10 mouse cellular contexts compared by ENCODE assay signal in genomic region chr8:70364066-70364465, GRCm38 (mm10). TPM values are rescaled to one million over a fixed set of nuclear protein-coding genes. Genes with fewer than 3 reads are reported as not detected.
DNase-seq lines count a peak whose midpoint lies in the region; ATAC-seq and TF ChIP-seq lines count a peak whose summit lies in the region.
"Had no signal": no experiment of that assay in that cellular context is flagged by ENCODE, and none has a peak within 500 bp of the region (broad histone marks: within the 10 kb centered on the region; RNA-seq: fewer than 3 reads in every experiment).

No protein-coding gene starts in this region.

- no peak overlapping the region for H3K9ac ChIP-seq in intestine, embryonic 15.5 days
- no peak overlapping the region for H3K9ac ChIP-seq in liver, adult 2 months (ENCODE audit: low read depth, low read length)
- H3K9ac ChIP-seq in forebrain, embryonic 15.5 days (replicated peaks): no peak overlapping the region

- DNase-seq in gastrocnemius, adult 2 months: peak; percentile 62
- no peak for DNase-seq in gastrocnemius, adult 18-20 months (ENCODE audit: low spot score)
- peak; percentile 91 for DNase-seq in 3T3-L1 (ENCODE audit: low read depth, low spot score)
- peak; percentile 93 for DNase-seq in liver, adult 2 months (ENCODE audit: extremely low read depth, low read depth, low spot score)
- DNase-seq in cerebellum, postnatal 4 days (ENCODE audit: low spot score in 2 of 2): no peak
- DNase-seq in thymus, postnatal 10 days (ENCODE audit: low spot score in 2 of 2): no peak
- DNase-seq: cerebellum, adult 9-10 months had no signal

- H3K4me3 ChIP-seq in gastrocnemius, adult 2 months: no peak overlapping the region
- no peak overlapping the region for H3K4me3 ChIP-seq in intestine, embryonic 15.5 days (replicated peaks)
- no peak overlapping the region for H3K4me3 ChIP-seq in liver, adult 2 months (ENCODE audit: insufficient read depth, low read depth, low read length)
- H3K4me3 ChIP-seq in forebrain, embryonic 15.5 days: no peak overlapping the region

- no peak overlapping the region for H3K27ac ChIP-seq in gastrocnemius, adult 2 months
- H3K27ac ChIP-seq in intestine, embryonic 15.5 days: no peak overlapping the region
- H3K27ac ChIP-seq in liver, adult 2 months (replicated peaks; ENCODE audit: insufficient read depth, low read depth, low read length): peak overlapping the region; percentile 78
- no peak overlapping the region for H3K27ac ChIP-seq in forebrain, embryonic 15.5 days (replicated peaks)
- H3K27ac ChIP-seq: macrophage had no signal

- no peaks in the 10 kb centered on the region for H3K9me3 ChIP-seq in intestine, embryonic 15.5 days
- H3K9me3 ChIP-seq in forebrain, embryonic 15.5 days: no peaks in the 10 kb centered on the region

- TF ChIP-seq CTCF in gastrocnemius, adult 2 months (IDR thresholded peaks at IDR 0.05): no peak
- TF ChIP-seq CTCF in liver, adult 2 months (IDR thresholded peaks at IDR 0.05; ENCODE audit: low read depth, low read length): no peak

- WGBS in intestine, embryonic 15.5 days: 42% methylated on average over 5 of the region's 5 CpGs
- WGBS in liver, adult 2 months: 9% methylated on average over 5 of the region's 5 CpGs
- WGBS in forebrain, embryonic 15.5 days: 21% methylated on average over 5 of the region's 5 CpGs

- no peak overlapping the region for H3K4me2 ChIP-seq in intestine, embryonic 15.5 days (replicated peaks)
- H3K4me2 ChIP-seq in forebrain, embryonic 15.5 days (replicated peaks): no peak overlapping the region

- no peak for TF ChIP-seq POLR2A in liver, adult 2 months (IDR thresholded peaks at IDR 0.05; ENCODE audit: extremely low read depth, insufficient read depth, low read length)

- H3K27me3 ChIP-seq in intestine, embryonic 15.5 days (replicated peaks): no peaks in the 10 kb centered on the region
- no peaks in the 10 kb centered on the region for H3K27me3 ChIP-seq in liver, adult 2 months (ENCODE audit: control insufficient read depth, insufficient read depth, low read length)
- H3K27me3 ChIP-seq in forebrain, embryonic 15.5 days: no peaks in the 10 kb centered on the region

- H3K79me2 ChIP-seq in liver, adult 2 months (ENCODE audit: control insufficient read depth, insufficient read depth, low read length): no peaks in the 10 kb centered on the region

- 0 out of 2 replicates have a peak, but pooled peaks cover 3% of the 10 kb centered on the region for H3K4me1 ChIP-seq in intestine, embryonic 15.5 days (replicated peaks)
- H3K4me1 ChIP-seq in liver, adult 2 months (ENCODE audit: control insufficient read depth, insufficient read depth, low read length): peaks cover 6% of the 10 kb centered on the region; the same call in 1 of the 2 replicates
- H3K4me1 ChIP-seq in forebrain, embryonic 15.5 days: no peaks in the 10 kb centered on the region

- no peaks in the 10 kb centered on the region for H3K36me3 ChIP-seq in intestine, embryonic 15.5 days
- no peaks in the 10 kb centered on the region for H3K36me3 ChIP-seq in liver, adult 2 months (ENCODE audit: control insufficient read depth, insufficient read depth, low read length)
- H3K36me3 ChIP-seq in forebrain, embryonic 15.5 days: no peaks in the 10 kb centered on the region

- intact Hi-C loops in gastrocnemius, adult 2 months (cut with DNase I): no loop called here

- peak; percentile 31; the same call in 1 of the 2 replicates for ATAC-seq in intestine, embryonic 15.5 days
- no peak for ATAC-seq in forebrain, embryonic 15.5 days (replicated peaks)

RNA-seq across cellular contexts. Expression of gene Comp, which starts 9.3 kb away (rescaled TPM):
- 10 to 100 TPM in 1 of 2 experiments, 1 to 10 TPM in 1; 5.5 to 31.2 TPM for total RNA-seq in gastrocnemius, adult 2 months (2021)
- total RNA-seq in gastrocnemius, adult 18-20 months (2021): 10 to 100 TPM in 1 of 2 experiments, 1 to 10 TPM in 1; 6.9 to 14.9 TPM
- polyA plus RNA-seq in intestine, embryonic 15.5 days (2015; fragmentation: Nextera tagmentation; extraction: Ambion mirVana): 0.39 and 0.82 TPM in 2 replicates
- not detected in 2 replicates for total RNA-seq in liver, adult 2 months (2014; rRNA removed)
- polyA plus RNA-seq in liver, adult 2 months (2012; rRNA removed): 0.24 TPM in 1 of 2 replicates, not detected in the other
- polyA plus RNA-seq in forebrain, embryonic 15.5 days (2015; fragmentation: Nextera tagmentation; extraction: Ambion mirVana): 0.14 TPM in 1 of 2 replicates, not detected in the other
- polyA plus RNA-seq: macrophage had no signal

RNA-seq across cellular contexts. Expression of gene Upf1, which starts 11.0 kb away (rescaled TPM):
- total RNA-seq in gastrocnemius, adult 2 months (2021): 10 to 100 TPM; 28.1 to 35.1 TPM
- total RNA-seq in gastrocnemius, adult 18-20 months (2021): 10 to 100 TPM; 29.8 to 31.1 TPM
- polyA plus RNA-seq in intestine, embryonic 15.5 days (2015; fragmentation: Nextera tagmentation; extraction: Ambion mirVana): 14.6 and 15.7 TPM in 2 replicates
- total RNA-seq in liver, adult 2 months (2014; rRNA removed): 19.0 and 26.3 TPM in 2 replicates
- polyA plus RNA-seq in liver, adult 2 months (2012; rRNA removed): 20.3 and 22.3 TPM in 2 replicates
- polyA plus RNA-seq in forebrain, embryonic 15.5 days (2015; fragmentation: Nextera tagmentation; extraction: Ambion mirVana): 17.5 and 17.8 TPM in 2 replicates

RNA-seq across cellular contexts. Expression of gene Gdf1, which starts 34.4 kb away (rescaled TPM):
- 1 to 10 TPM in 1 of 2 experiments, not detected in 1; 1.0 TPM for total RNA-seq in gastrocnemius, adult 2 months (2021)
- 1 to 10 TPM; 1.9 to 2.1 TPM for total RNA-seq in gastrocnemius, adult 18-20 months (2021)
- 0.38 and 1.4 TPM in 2 replicates for polyA plus RNA-seq in intestine, embryonic 15.5 days (2015; fragmentation: Nextera tagmentation; extraction: Ambion mirVana)
- not detected in 2 replicates for total RNA-seq in liver, adult 2 months (2014; rRNA removed)
- polyA plus RNA-seq in liver, adult 2 months (2012; rRNA removed): not detected in 2 replicates
- 0.87 and 5.1 TPM in 2 replicates for polyA plus RNA-seq in forebrain, embryonic 15.5 days (2015; fragmentation: Nextera tagmentation; extraction: Ambion mirVana)
- polyA plus RNA-seq: macrophage had no signal

RNA-seq across cellular contexts. Expression of gene Cers1, which starts 48.5 kb away (rescaled TPM):
- 10 to 100 TPM; 14.0 to 23.3 TPM for total RNA-seq in gastrocnemius, adult 2 months (2021)
- 10 to 100 TPM; 13.4 to 15.9 TPM for total RNA-seq in gastrocnemius, adult 18-20 months (2021)
- polyA plus RNA-seq in intestine, embryonic 15.5 days (2015; fragmentation: Nextera tagmentation; extraction: Ambion mirVana): 3.6 TPM in 2 replicates
- total RNA-seq in liver, adult 2 months (2014; rRNA removed): not detected in 2 replicates
- 0.04 TPM in 2 replicates for polyA plus RNA-seq in liver, adult 2 months (2012; rRNA removed)
- 31.3 and 31.9 TPM in 2 replicates for polyA plus RNA-seq in forebrain, embryonic 15.5 days (2015; fragmentation: Nextera tagmentation; extraction: Ambion mirVana)
- polyA plus RNA-seq: macrophage had no signal

Comparison
In these comparisons a context has a peak if more than half of its experiments do, and no peak if none do; other contexts are left out.
1. DNase-seq: peak in gastrocnemius, adult 2 months (single experiment), 3T3-L1 (single experiment) and liver, adult 2 months (single experiment); none in gastrocnemius, adult 18-20 months (single experiment), cerebellum, postnatal 4 days (0 of 2) and thymus, postnatal 10 days (0 of 2).